Mouse (Mus musculus): Measurements from ENCODE around the gene Pinlyp.

GRCm38 (mm10) chr7:24512355-24512754, 33.6 kb downstream of the Pinlyp start, which contains the start of gene AC161166.1:
- no peak for TF ChIP-seq GATA1 (IDR thresholded peaks at IDR 0.05; ENCODE audit: low read length)
- TF ChIP-seq TAL1 (IDR thresholded peaks at IDR 0.05; ENCODE audit: low read length) = no peak
